Comparison of ENCODE assay signal across 16 mouse cellular contexts in genomic region chr8:104313311-104313710, GRCm38 (mm10). TPM values are rescaled to one million over a fixed set of nuclear protein-coding genes. Genes with fewer than 3 reads are reported as not detected.
A peak's percentile ranks its signal among the peaks of the same experiment; 100 is the strongest.
DNase-seq lines count a peak whose midpoint lies in the region; ATAC-seq and TF ChIP-seq lines count a peak whose summit lies in the region.
"Had no signal": no experiment of that assay in that cellular context is flagged by ENCODE, and none has a peak within 500 bp of the region (broad histone marks: within the 10 kb centered on the region; RNA-seq: fewer than 3 reads in every experiment).

No protein-coding gene starts in this region.

- no peak overlapping the region for H3K9ac ChIP-seq in heart, embryonic 11.5 days (ENCODE audit: low read depth, low read length)
- H3K9ac ChIP-seq in liver, adult 2 months (ENCODE audit: low read depth, low read length), result no peak overlapping the region
- no peak overlapping the region for H3K9ac ChIP-seq in heart, postnatal 0 days (replicated peaks; ENCODE audit: low read depth, low read length)
- H3K9ac ChIP-seq: embryonic facial prominence, embryonic 13.5 days; neural tube, embryonic 13.5 days had no signal

- no peak overlapping the region for H3K4me3 ChIP-seq in heart, embryonic 11.5 days (ENCODE audit: low read depth, low read length)
- no peak overlapping the region for H3K4me3 ChIP-seq in liver, adult 2 months (ENCODE audit: insufficient read depth, low read depth, low read length)
- H3K4me3 ChIP-seq in heart, postnatal 0 days (ENCODE audit: low read depth, low read length), result no peak overlapping the region
- H3K4me3 ChIP-seq: embryonic facial prominence, embryonic 13.5 days; neural tube, embryonic 13.5 days had no signal

- H3K27me3 ChIP-seq in heart, embryonic 11.5 days (ENCODE audit: control insufficient read depth, insufficient read depth, low read length), result no peaks in the 10 kb centered on the region
- no peaks in the 10 kb centered on the region for H3K27me3 ChIP-seq in liver, adult 2 months (ENCODE audit: control insufficient read depth, insufficient read depth, low read length)
- no peaks in the 10 kb centered on the region for H3K27me3 ChIP-seq in heart, postnatal 0 days (ENCODE audit: control insufficient read depth, insufficient read depth, low read length)
- H3K27me3 ChIP-seq: embryonic facial prominence, embryonic 13.5 days; neural tube, embryonic 13.5 days had no signal

- H3K4me2 ChIP-seq in heart, embryonic 11.5 days, result no peak overlapping the region
- no peak overlapping the region for H3K4me2 ChIP-seq in heart, postnatal 0 days (ENCODE audit: low read depth, low read length)
- H3K4me2 ChIP-seq: embryonic facial prominence, embryonic 13.5 days; neural tube, embryonic 13.5 days had no signal

- TF ChIP-seq EP300 in heart, postnatal 0 days (IDR thresholded peaks at IDR 0.05; ENCODE audit: low read depth), result no peak

- peak; percentile 45 for TF ChIP-seq CTCF in liver, adult 2 months (IDR thresholded peaks at IDR 0.05; ENCODE audit: low read depth, low read length)
- peak; percentile 49 for TF ChIP-seq CTCF in heart, postnatal 0 days (IDR thresholded peaks at IDR 0.05; ENCODE audit: low read depth)

- TF ChIP-seq POLR2A in liver, adult 2 months (IDR thresholded peaks at IDR 0.05; ENCODE audit: extremely low read depth, insufficient read depth, low read length), result no peak

- H3K36me3 ChIP-seq in heart, embryonic 11.5 days (ENCODE audit: control insufficient read depth, insufficient read depth, low read length), result no peaks in the 10 kb centered on the region
- H3K36me3 ChIP-seq in liver, adult 2 months (ENCODE audit: control insufficient read depth, insufficient read depth, low read length), result no peaks in the 10 kb centered on the region
- H3K36me3 ChIP-seq in heart, postnatal 0 days (replicated peaks; ENCODE audit: control insufficient read depth, insufficient read depth, low read length), result no peaks in the 10 kb centered on the region
- H3K36me3 ChIP-seq: embryonic facial prominence, embryonic 13.5 days; neural tube, embryonic 13.5 days had no signal

- no peaks in the 10 kb centered on the region for H3K79me2 ChIP-seq in liver, adult 2 months (ENCODE audit: control insufficient read depth, insufficient read depth, low read length)

- DNase-seq in heart, adult 18-20 months, result peak; percentile 42 to 45
- no peak for DNase-seq in liver, adult 2 months (ENCODE audit: extremely low read depth, low read depth, low spot score)
- DNase-seq in liver, result no peak
- peak; percentile 36 for DNase-seq in heart, postnatal 0 days (ENCODE audit: low spot score)
- peak; percentile 7 for DNase-seq in skeletal muscle tissue, adult 2 months (ENCODE audit: low read depth, low spot score)
- DNase-seq in thymus, adult 18-20 months, result no peak
- DNase-seq in thymus, postnatal 25 days, result no peak
- DNase-seq: cerebellum, adult 8-10 months; midbrain, embryonic 14.5 days had no signal

- 57% methylated on average over 4 of the region's 4 CpGs for WGBS in heart, embryonic 11.5 days (ENCODE audit: insufficient replicate concordance)
- WGBS in liver, adult 2 months, result 55% methylated on average over 4 of the region's 4 CpGs
- 36% methylated on average over 4 of the region's 4 CpGs for WGBS in heart, postnatal 0 days

- no peak overlapping the region for H3K27ac ChIP-seq in heart, embryonic 11.5 days (ENCODE audit: low read depth, low read length)
- no peak overlapping the region for H3K27ac ChIP-seq in liver, adult 2 months (replicated peaks; ENCODE audit: insufficient read depth, low read depth, low read length)
- H3K27ac ChIP-seq in heart, postnatal 0 days (ENCODE audit: low read depth), result no peak overlapping the region
- H3K27ac ChIP-seq: embryonic facial prominence, embryonic 13.5 days; neural tube, embryonic 13.5 days had no signal

- no peaks in the 10 kb centered on the region for H3K4me1 ChIP-seq in heart, embryonic 11.5 days (ENCODE audit: control insufficient read depth, insufficient read depth, low read length)
- H3K4me1 ChIP-seq in liver, adult 2 months (ENCODE audit: control insufficient read depth, insufficient read depth, low read length), result no peaks in the 10 kb centered on the region
- no peaks in the 10 kb centered on the region for H3K4me1 ChIP-seq in heart, postnatal 0 days (ENCODE audit: control insufficient read depth, insufficient read depth)
- H3K4me1 ChIP-seq: embryonic facial prominence, embryonic 13.5 days; neural tube, embryonic 13.5 days had no signal

- no peak for ATAC-seq in heart, embryonic 11.5 days (replicated peaks; ENCODE audit: insufficient number of reproducible peaks, low FRiP score, low TSS enrichment)
- ATAC-seq in heart, postnatal 0 days (ENCODE audit: insufficient read depth, low read depth), result no peak
- ATAC-seq: forebrain, embryonic 16.5 days; inflammation-experienced regulatory T-cells, adult 6 months had no signal

- H3K9me3 ChIP-seq in heart, embryonic 11.5 days (replicated peaks; ENCODE audit: control insufficient read depth, low read length), result no peaks in the 10 kb centered on the region
- no peaks in the 10 kb centered on the region for H3K9me3 ChIP-seq in heart, postnatal 0 days (replicated peaks; ENCODE audit: control insufficient read depth, low read length)
- H3K9me3 ChIP-seq: embryonic facial prominence, embryonic 13.5 days; neural tube, embryonic 13.5 days had no signal

RNA-seq across cellular contexts. Expression of gene Cmtm1, which starts 3.4 kb away (rescaled TPM):
- total RNA-seq in heart, adult 18-20 months (2021), result not detected
- not detected in 2 replicates for polyA plus RNA-seq in heart, embryonic 11.5 days (2014; fragmentation: Nextera tagmentation; extraction: Ambion mirVana)
- not detected in 2 replicates for total RNA-seq in liver, adult 2 months (2014; rRNA removed)
- not detected in 2 replicates for polyA plus RNA-seq in liver, adult 2 months (2012; rRNA removed)
- not detected in 2 replicates for total RNA-seq in heart, postnatal 0 days (2014; rRNA removed; ENCODE audit: low replicate concordance)
- not detected in 2 replicates for polyA plus RNA-seq in heart, postnatal 0 days (2015; fragmentation: Nextera tagmentation; extraction: Ambion mirVana)
- total RNA-seq: adrenal gland, postnatal 4 days had no signal
- polyA plus RNA-seq: embryonic facial prominence, embryonic 13.5 days; forebrain, embryonic 16.5 days; inflammation-experienced regulatory T-cells, adult 6 months; liver, embryonic 16.5 days; midbrain, embryonic 14.5 days; neural tube, embryonic 13.5 days had no signal

RNA-seq across cellular contexts. Expression of gene Gm45711, which starts 3.4 kb away (rescaled TPM):
- not detected for total RNA-seq in heart, adult 18-20 months (2021)
- polyA plus RNA-seq in heart, embryonic 11.5 days (2014; fragmentation: Nextera tagmentation; extraction: Ambion mirVana), result not detected in 2 replicates
- total RNA-seq in liver, adult 2 months (2014; rRNA removed), result not detected in 2 replicates
- not detected in 2 replicates for polyA plus RNA-seq in liver, adult 2 months (2012; rRNA removed)
- not detected in 2 replicates for total RNA-seq in heart, postnatal 0 days (2014; rRNA removed; ENCODE audit: low replicate concordance)
- not detected in 2 replicates for polyA plus RNA-seq in heart, postnatal 0 days (2015; fragmentation: Nextera tagmentation; extraction: Ambion mirVana)
- total RNA-seq: adrenal gland, postnatal 4 days had no signal
- polyA plus RNA-seq: embryonic facial prominence, embryonic 13.5 days; forebrain, embryonic 16.5 days; inflammation-experienced regulatory T-cells, adult 6 months; liver, embryonic 16.5 days; midbrain, embryonic 14.5 days; neural tube, embryonic 13.5 days had no signal

RNA-seq across cellular contexts. Expression of gene Gm11020, which starts 8.1 kb away (rescaled TPM):
- total RNA-seq in heart, adult 18-20 months (2021), result not detected
- polyA plus RNA-seq in heart, embryonic 11.5 days (2014; fragmentation: Nextera tagmentation; extraction: Ambion mirVana), result not detected in 2 replicates
- not detected in 2 replicates for total RNA-seq in liver, adult 2 months (2014; rRNA removed)
- not detected in 2 replicates for polyA plus RNA-seq in liver, adult 2 months (2012; rRNA removed)
- total RNA-seq in heart, postnatal 0 days (2014; rRNA removed; ENCODE audit: low replicate concordance), result not detected in 2 replicates
- not detected in 2 replicates for polyA plus RNA-seq in heart, postnatal 0 days (2015; fragmentation: Nextera tagmentation; extraction: Ambion mirVana)
- total RNA-seq: adrenal gland, postnatal 4 days had no signal
- polyA plus RNA-seq: embryonic facial prominence, embryonic 13.5 days; forebrain, embryonic 16.5 days; inflammation-experienced regulatory T-cells, adult 6 months; liver, embryonic 16.5 days; midbrain, embryonic 14.5 days; neural tube, embryonic 13.5 days had no signal

RNA-seq across cellular contexts. Expression of gene Cmtm2b, which starts 8.7 kb away (rescaled TPM):
- total RNA-seq in heart, adult 18-20 months (2021), result not detected
- not detected in 2 replicates for polyA plus RNA-seq in heart, embryonic 11.5 days (2014; fragmentation: Nextera tagmentation; extraction: Ambion mirVana)
- total RNA-seq in liver, adult 2 months (2014; rRNA removed), result not detected in 2 replicates
- polyA plus RNA-seq in liver, adult 2 months (2012; rRNA removed), result not detected in 2 replicates
- not detected in 2 replicates for total RNA-seq in heart, postnatal 0 days (2014; rRNA removed; ENCODE audit: low replicate concordance)
- not detected in 2 replicates for polyA plus RNA-seq in heart, postnatal 0 days (2015; fragmentation: Nextera tagmentation; extraction: Ambion mirVana)
- total RNA-seq: adrenal gland, postnatal 4 days had no signal
- polyA plus RNA-seq: embryonic facial prominence, embryonic 13.5 days; forebrain, embryonic 16.5 days; inflammation-experienced regulatory T-cells, adult 6 months; liver, embryonic 16.5 days; midbrain, embryonic 14.5 days; neural tube, embryonic 13.5 days had no signal

RNA-seq across cellular contexts. Expression of gene Cmtm2a, which starts 20.3 kb away (rescaled TPM):
- total RNA-seq in heart, adult 18-20 months (2021), result not detected
- polyA plus RNA-seq in heart, embryonic 11.5 days (2014; fragmentation: Nextera tagmentation; extraction: Ambion mirVana), result not detected in 2 replicates
- not detected in 2 replicates for total RNA-seq in liver, adult 2 months (2014; rRNA removed)
- polyA plus RNA-seq in liver, adult 2 months (2012; rRNA removed), result not detected in 2 replicates
- total RNA-seq in heart, postnatal 0 days (2014; rRNA removed; ENCODE audit: low replicate concordance), result not detected in 2 replicates
- polyA plus RNA-seq in heart, postnatal 0 days (2015; fragmentation: Nextera tagmentation; extraction: Ambion mirVana), result not detected in 2 replicates
- total RNA-seq: adrenal gland, postnatal 4 days had no signal
- polyA plus RNA-seq: embryonic facial prominence, embryonic 13.5 days; forebrain, embryonic 16.5 days; inflammation-experienced regulatory T-cells, adult 6 months; liver, embryonic 16.5 days; midbrain, embryonic 14.5 days; neural tube, embryonic 13.5 days had no signal

Comparison
In these comparisons a context has a peak if more than half of its experiments do, and no peak if none do; other contexts are left out.
1. DNase-seq: peak in heart, adult 18-20 months (2 of 2), heart, postnatal 0 days (single experiment) and skeletal muscle tissue, adult 2 months (single experiment); none in liver, adult 2 months (single experiment), liver (single experiment), thymus, adult 18-20 months (0 of 2) and thymus, postnatal 25 days (single experiment).